Mouse (Mus musculus) layer of hippocampus, adult 18-20 months (tissue): Measurements from ENCODE around the gene Nadk. TPM values are rescaled to one million over a fixed set of nuclear protein-coding genes. Genes with fewer than 3 reads are reported as not detected.

Experiments
- DNase-seq, 2 experiments: peaks; one replicate each; pipeline ENCODE4 v3.0.0; 2022; ENCODE audit warnings: low spot score in 2 of 2
- total RNA-seq, 2 experiments: library from RNA; stranded (reverse); gene quantifications; 2 replicates each; pipeline ENCODE4 v1.2.3; 2021

Nadk gene
- total RNA-seq, 2 experiments from 2014 or later = 65.4 to 69.2 TPM

- DNase-seq = peak; percentile 91 to 96
Observed at GRCm38 (mm10) chr4:155601091-155601996, 39.2 kb downstream of the Nadk start, which contains the start of gene Slc35e2. Gene Slc35e2 (plus strand): TSS chr4:155601416.

GRCm38 (mm10) chr4:155601997-155602456 is 39.8 kb downstream of the Nadk start:
- no peak for DNase-seq

GRCm38 (mm10) chr4:155602753-155603152 is 40.6 kb downstream of the Nadk start:
- DNase-seq = no peak

GRCm38 (mm10) chr4:155603801-155604200 is 41.6 kb downstream of the Nadk start:
- DNase-seq = no peak

GRCm38 (mm10) chr4:155605132-155605531 is 43.0 kb downstream of the Nadk start:
- no peak for DNase-seq

GRCm38 (mm10) chr4:155606825-155607224 is 44.6 kb downstream of the Nadk start:
- no peak for DNase-seq

- no peak for DNase-seq
Observed at GRCm38 (mm10) chr4:155611860-155612259, 49.7 kb downstream of the Nadk start.

- DNase-seq = no peak
Observed at GRCm38 (mm10) chr4:155613264-155613663, 51.1 kb downstream of the Nadk start.

- peak in 1 of 2 experiments; percentile 47 for DNase-seq
Observed at GRCm38 (mm10) chr4:155618321-155618720, 56.1 kb downstream of the Nadk start.

- DNase-seq = peak; percentile 95 to 98
Observed at GRCm38 (mm10) chr4:155624338-155625291, 62.4 kb downstream of the Nadk start, which contains the start of gene Cdk11b. Gene Cdk11b (plus strand): TSS chr4:155624854.

GRCm38 (mm10) chr4:155630267-155630666 is 68.1 kb downstream of the Nadk start:
- DNase-seq = no peak

- no peak for DNase-seq
Observed at GRCm38 (mm10) chr4:155635766-155636499, 73.8 kb downstream of the Nadk start.

Other genes with a start within 250 kb of the Nadk start
- gene Prkcz, start 201.0 kb upstream of the Nadk start, total RNA-seq = 100 to 1,000 TPM; 160 to 168 TPM
- gene Gabrd, start 164.3 kb upstream of the Nadk start, total RNA-seq = 10 to 100 TPM; 26.8 to 27.0 TPM
- gene Cfap74, start 153.2 kb upstream of the Nadk start, total RNA-seq = 10 to 100 TPM; 10.5 to 11.1 TPM
- gene Tmem52, start 93.3 kb upstream of the Nadk start, total RNA-seq = 1 to 10 TPM; 3.1 to 4.2 TPM
- 100 to 1,000 TPM; 690 to 729 TPM for gene Gnb1, start 71.0 kb upstream of the Nadk start, total RNA-seq
- gene Slc35e2, start 39.0 kb downstream of the Nadk start, total RNA-seq = 10 to 100 TPM; 39.3 to 42.3 TPM
- 10 to 100 TPM; 45.3 to 47.0 TPM for gene Cdk11b, start 62.5 kb downstream of the Nadk start, total RNA-seq
- gene Gm10563, start 83.0 kb downstream of the Nadk start, total RNA-seq = not detected
- gene Mmp23, start 91.0 kb downstream of the Nadk start, total RNA-seq = 1 to 10 TPM; 2.8 to 4.2 TPM
- 100 to 1,000 TPM; 106 to 112 TPM for gene Mib2, start 106.8 kb downstream of the Nadk start, total RNA-seq
- gene Fndc10, start 132.0 kb downstream of the Nadk start, total RNA-seq = 10 to 100 TPM; 23.3 to 23.5 TPM
- 10 to 100 TPM; 81.4 to 89.1 TPM for gene Ssu72, start 142.4 kb downstream of the Nadk start, total RNA-seq
- gene Tmem240, start 172.4 kb downstream of the Nadk start, total RNA-seq = 10 to 100 TPM; 35.8 to 39.5 TPM
- 10 to 100 TPM; 50.6 to 50.9 TPM for gene Atad3a, start 198.7 kb downstream of the Nadk start, total RNA-seq
- 10 to 100 TPM; 10.4 to 11.9 TPM for gene Vwa1, start 212.3 kb downstream of the Nadk start, total RNA-seq
- 10 to 100 TPM; 25.6 to 30.8 TPM for gene Tmem88b, start 223.5 kb downstream of the Nadk start, total RNA-seq
- not detected for gene Ankrd65, start 228.1 kb downstream of the Nadk start, total RNA-seq
- 10 to 100 TPM; 74.7 to 91.6 TPM for gene Mrpl20, start 240.5 kb downstream of the Nadk start, total RNA-seq